Mouse (Mus musculus) limb, embryonic 15.5 days (tissue): ENCODE data around the gene Cwc25. TPM values are rescaled to one million over a fixed set of nuclear protein-coding genes. Genes with fewer than 3 reads are reported as not detected.

Experiments
- ATAC-seq: fragments of 200-750 bp; cut with Nextera tagmentation; 2 replicates; pipeline ENCODE4 v1.8.0; 2017; ENCODE audit warnings: low read depth, moderate TSS enrichment; ENCODE audit not compliant: insufficient number of reproducible peaks, low FRiP score, low TSS enrichment
- H3K27ac ChIP-seq: fragments of 300-500 bp; sonication (generic); 2 replicates; pipeline ENCODE4 v1.5.1; 2015; ENCODE audit warnings: moderate library complexity, mild to moderate bottlenecking, inconsistent platforms
- H3K27me3 ChIP-seq: fragments of 300-500 bp; sonication (generic); 2 replicates; pipeline ENCODE4 v1.6.1; 2015; ENCODE audit warnings: inconsistent platforms
- H3K36me3 ChIP-seq: fragments of 300-500 bp; sonication (generic); 2 replicates; pipeline ENCODE4 v1.6.1; 2015; ENCODE audit warnings: inconsistent platforms
- H3K4me1 ChIP-seq: fragments of 300-500 bp; sonication (generic); 2 replicates; pipeline ENCODE4 v1.6.1; 2015; ENCODE audit warnings: inconsistent platforms
- H3K4me2 ChIP-seq: fragments of 300-500 bp; sonication (generic); 2 replicates; pipeline ENCODE4 v1.6.1; 2015; ENCODE audit warnings: mild to moderate bottlenecking, inconsistent platforms
- H3K4me3 ChIP-seq: fragments of 300-500 bp; sonication (generic); 2 replicates; pipeline ENCODE4 v1.5.1; 2015; ENCODE audit warnings: mild to moderate bottlenecking, inconsistent platforms
- H3K9ac ChIP-seq: fragments of 300-500 bp; sonication (generic); 2 replicates; pipeline ENCODE4 v1.6.1; 2015; ENCODE audit warnings: inconsistent platforms
- H3K9me3 ChIP-seq: fragments of 300-500 bp; sonication (generic); 2 replicates; pipeline ENCODE4 v1.6.1; 2016; ENCODE audit warnings: inconsistent platforms
- WGBS: fragments of 180-500 bp; shearing (Covaris S2); methylation state at CpG from one replicate; pipeline ENCODE4 v1.1.7; 2015; 5-methylcytosine and 5-hydroxymethylcytosine counted together
- polyA plus RNA-seq: library from polyadenylated mRNA; unstranded; fragments of >200 nt; fragmentation: Nextera tagmentation; extraction: Ambion mirVana; gene quantifications from 2 replicates; pipeline ENCODE4 v1.2.1, GENCODE M21; 2015

The Cwc25 gene
- 17.3 and 19.1 TPM in 2 replicates for polyA plus RNA-seq

DNA sequence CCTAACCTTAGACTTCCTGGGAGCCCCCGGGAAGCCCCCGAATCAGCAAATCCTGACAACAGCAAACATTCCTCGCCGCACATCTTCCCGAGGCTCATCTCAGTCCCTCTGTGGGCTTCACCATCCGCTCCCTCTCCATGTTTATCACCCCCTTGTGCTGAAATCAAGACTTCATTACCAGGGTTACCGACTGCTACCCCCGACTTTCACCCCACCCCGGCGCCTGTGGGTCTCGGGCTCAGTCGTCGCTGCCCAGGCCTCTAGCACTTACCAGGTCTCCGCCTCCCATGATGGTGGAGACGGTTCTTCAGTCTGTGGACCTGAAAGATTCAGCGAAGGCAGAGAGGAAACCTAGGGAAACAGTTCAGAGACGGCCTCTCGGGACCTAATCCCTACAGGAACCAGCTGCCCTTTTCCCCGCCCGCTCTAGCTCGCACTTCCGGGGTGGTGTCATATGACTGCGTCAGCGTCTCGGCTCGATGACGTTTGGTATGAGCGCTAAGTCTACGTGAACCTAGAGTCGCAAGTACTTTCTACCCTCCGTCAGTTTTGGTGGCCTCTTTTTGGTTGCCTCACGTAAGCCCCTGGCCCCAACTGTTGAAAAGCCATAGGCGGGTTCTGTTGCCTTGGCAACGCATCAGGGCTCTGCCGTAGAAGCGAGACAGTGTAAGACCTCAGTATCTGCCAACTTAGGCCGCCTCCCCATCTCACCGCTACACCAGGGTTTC, at the start of gene Cwc25:
TSS of gene Cwc25 (minus strand) at position 403 of the 728 bp plus-strand sequence.
- peak within 1 kb of the TSS; percentile 92 for H3K4me3 ChIP-seq
- no peaks in the 10 kb centered on the region for H3K9me3 ChIP-seq
- peak within 1 kb of the TSS; percentile 94 for H3K9ac ChIP-seq
- H3K27me3 ChIP-seq, result no peaks in the 10 kb centered on the region
- H3K4me1 ChIP-seq, result peaks cover 16% of the 10 kb centered on the region
- ATAC-seq, result peak; percentile 87
- H3K27ac ChIP-seq, result peak within 1 kb of the TSS; percentile 94
- H3K4me2 ChIP-seq, result peak within 1 kb of the TSS; percentile 79
- WGBS, result under 1% methylated on average over 38 of the region's 38 CpGs
- H3K36me3 ChIP-seq, result peaks cover 27% of the 10 kb centered on the region

DNA sequence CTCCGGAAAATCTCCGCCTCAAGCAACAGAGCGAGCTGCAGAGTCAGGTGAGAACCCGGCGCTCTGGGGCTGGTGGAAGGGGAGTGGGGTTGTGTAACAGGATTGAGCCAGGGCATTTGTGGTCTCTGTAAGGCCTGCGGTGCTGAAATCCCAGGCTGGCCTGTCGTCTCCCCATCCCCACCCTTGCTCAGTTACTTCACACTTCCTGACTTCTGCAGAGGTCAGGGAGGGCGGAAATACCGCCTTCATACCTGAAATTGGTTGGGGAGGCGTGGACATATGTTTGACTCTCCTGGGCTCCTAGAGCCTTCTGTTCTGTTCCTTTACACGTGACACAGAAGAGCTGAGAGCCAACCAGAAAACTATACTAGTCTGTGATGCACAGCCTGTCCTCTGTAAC, 49.4 kb upstream of the Cwc25 start:
- no peak overlapping the region for H3K9ac ChIP-seq
- H3K27ac ChIP-seq, result 0 out of 2 replicates have a peak overlapping the region, but pooled peaks have one; percentile 7
- ATAC-seq, result no peak
- peaks cover 65% of the 10 kb centered on the region for H3K36me3 ChIP-seq
- H3K9me3 ChIP-seq, result no peaks in the 10 kb centered on the region
- H3K27me3 ChIP-seq, result no peaks in the 10 kb centered on the region
- no peak overlapping the region for H3K4me3 ChIP-seq
- 55% methylated on average over 11 of the region's 11 CpGs for WGBS
- peaks cover 77% of the 10 kb centered on the region for H3K4me1 ChIP-seq
- H3K4me2 ChIP-seq, result no peak overlapping the region

DNA sequence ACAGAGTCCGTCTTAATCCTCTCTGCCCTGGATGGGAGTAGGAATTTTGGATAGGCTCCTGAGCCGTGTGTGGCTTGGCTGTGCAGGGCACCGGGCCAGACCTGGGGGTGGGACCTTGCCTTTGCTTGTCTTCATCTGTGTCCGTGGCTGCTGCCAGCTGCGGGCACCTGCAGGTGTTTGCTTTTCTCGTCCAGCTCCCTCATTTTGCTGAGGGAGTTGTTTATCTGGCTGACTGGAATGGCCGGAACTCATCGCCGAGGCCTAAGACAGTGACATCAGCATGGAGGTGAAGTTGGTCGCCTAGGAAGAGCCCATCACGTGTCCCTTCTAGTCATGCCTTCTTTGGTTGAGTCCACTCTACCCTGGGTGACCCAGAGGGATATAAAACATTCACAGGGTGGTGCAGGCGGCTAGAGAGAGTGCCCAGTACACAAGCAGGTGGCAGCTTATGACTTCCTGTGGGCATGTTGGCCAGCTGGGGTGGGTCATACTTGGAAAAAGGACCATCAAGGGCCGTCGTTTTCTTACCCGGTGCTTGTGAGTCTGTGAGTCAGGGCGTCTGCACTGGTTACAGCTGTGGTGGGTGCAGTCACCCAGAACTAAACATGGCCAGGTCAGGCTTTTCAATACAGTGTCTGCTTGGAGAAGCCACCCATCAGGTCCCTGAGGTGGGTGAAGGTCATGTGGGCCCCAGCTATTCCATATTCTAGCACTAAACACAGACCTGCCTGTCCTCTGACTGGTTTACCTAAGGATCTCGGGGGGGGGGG, 47.6 kb upstream of the Cwc25 start:
- H3K27me3 ChIP-seq, result no peaks in the 10 kb centered on the region
- no peak overlapping the region for H3K4me3 ChIP-seq
- no peak overlapping the region for H3K4me2 ChIP-seq
- peaks cover 87% of the 10 kb centered on the region for H3K4me1 ChIP-seq
- 76% methylated on average over 17 of the region's 17 CpGs for WGBS
- H3K9ac ChIP-seq, result no peak overlapping the region
- peaks cover 68% of the 10 kb centered on the region for H3K36me3 ChIP-seq
- no peak overlapping the region for H3K27ac ChIP-seq
- H3K9me3 ChIP-seq, result no peaks in the 10 kb centered on the region
- no peak for ATAC-seq

DNA sequence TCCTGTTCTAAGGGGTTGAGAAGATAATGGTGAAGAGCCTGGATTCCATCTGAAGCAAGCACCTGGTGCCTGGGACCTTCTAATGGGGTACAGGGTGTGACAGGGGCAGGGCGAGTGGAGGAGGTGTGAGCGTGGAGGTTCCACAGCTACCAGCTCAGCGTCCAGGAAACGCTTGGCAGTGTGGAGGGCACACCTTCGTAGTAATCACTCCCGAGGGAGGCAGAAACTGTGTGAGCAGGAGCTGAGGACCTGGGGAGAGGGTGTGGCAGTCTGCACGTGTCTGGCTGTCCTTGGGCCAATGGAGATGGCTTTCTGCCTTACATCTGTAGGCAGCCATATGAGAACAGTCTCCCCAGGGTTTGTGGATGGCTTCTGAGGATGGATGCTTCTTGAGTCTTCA, 46.7 kb upstream of the Cwc25 start:
- Histone ChIP-seq H3K36me3 (peaks cover 69% of the 10 kb centered on the region), H3K4me1 (peaks cover 87% of the 10 kb centered on the region), H3K4me3 (no peak overlapping the region), H3K9me3 (no peaks in the 10 kb centered on the region), H3K27ac (no peak overlapping the region), H3K4me2 (no peak overlapping the region), H3K27me3 (no peaks in the 10 kb centered on the region), H3K9ac (no peak overlapping the region)
- 41% methylated on average over 7 of the region's 7 CpGs for WGBS
- no peak for ATAC-seq

DNA sequence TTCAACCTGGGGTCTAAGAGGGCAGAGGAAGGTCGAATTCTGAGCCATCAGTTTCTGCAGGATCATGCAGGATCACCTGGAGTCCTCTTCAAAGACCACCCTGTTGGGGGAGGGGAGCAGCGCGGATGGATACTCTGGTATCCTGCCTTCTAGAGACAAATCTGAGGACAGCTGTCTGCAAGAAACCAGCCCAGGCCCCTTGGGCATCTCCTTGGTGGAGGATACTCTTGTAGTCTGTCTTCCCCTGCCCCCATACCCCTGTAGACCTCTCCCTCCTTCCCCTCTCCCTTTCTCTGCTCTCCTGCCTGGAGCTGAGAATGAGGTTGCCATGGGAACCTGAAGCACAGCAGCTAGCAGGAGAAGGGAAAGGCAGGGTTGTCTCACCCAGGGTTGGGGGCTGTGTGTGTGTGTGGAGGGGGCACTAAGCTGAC, 46.1 kb upstream of the Cwc25 start:
- H3K27me3 ChIP-seq, result no peaks in the 10 kb centered on the region
- peaks cover 87% of the 10 kb centered on the region for H3K4me1 ChIP-seq
- H3K4me3 ChIP-seq, result no peak overlapping the region
- no peak overlapping the region for H3K9ac ChIP-seq
- 37% methylated on average over 3 of the region's 3 CpGs for WGBS
- H3K27ac ChIP-seq, result 0 out of 2 replicates have a peak overlapping the region, but pooled peaks have one; percentile 1
- no peak for ATAC-seq
- peaks cover 69% of the 10 kb centered on the region for H3K36me3 ChIP-seq
- H3K9me3 ChIP-seq, result no peaks in the 10 kb centered on the region
- H3K4me2 ChIP-seq, result no peak overlapping the region

DNA sequence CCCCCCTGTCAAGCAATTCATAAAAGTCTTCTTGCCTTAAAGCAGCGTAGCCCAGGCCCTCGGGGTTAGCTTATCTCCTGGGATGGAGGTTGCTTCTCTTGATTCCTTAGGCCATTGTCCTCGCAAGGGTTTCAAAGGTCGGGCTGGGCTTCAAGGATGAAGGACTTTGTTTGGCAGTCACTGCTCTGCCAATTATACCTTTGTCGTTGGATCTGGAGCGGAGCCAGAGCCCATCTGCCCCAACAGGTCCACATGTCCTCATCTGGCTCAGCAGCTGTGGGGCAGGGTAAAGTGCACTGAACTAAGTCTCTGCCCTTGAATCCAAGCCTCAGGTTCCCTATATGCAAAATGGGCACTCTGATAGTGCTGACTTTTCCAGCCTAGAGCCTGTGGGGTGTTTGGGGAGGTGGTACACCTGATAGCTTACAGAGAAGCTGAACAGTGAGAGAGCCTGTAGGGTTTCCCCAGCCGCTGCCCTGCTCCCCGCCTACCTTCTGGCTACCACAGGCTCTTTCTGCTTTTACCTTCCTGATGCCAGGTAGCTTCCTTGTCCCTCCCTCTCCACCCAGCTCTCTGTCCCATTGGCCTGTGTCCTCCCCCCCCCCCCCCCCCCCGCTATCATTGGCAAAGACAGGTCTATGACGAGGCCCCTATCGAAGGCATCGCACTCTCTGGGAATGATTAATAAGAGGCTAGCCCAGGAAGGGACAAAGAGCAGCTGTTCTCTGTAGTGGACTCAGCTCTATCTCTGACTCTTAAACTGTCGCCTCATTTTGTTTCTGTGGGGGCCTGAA, 45.4 kb upstream of the Cwc25 start:
- no peak for ATAC-seq
- no peak overlapping the region for H3K9ac ChIP-seq
- no peak overlapping the region for H3K27ac ChIP-seq
- no peak overlapping the region for H3K4me2 ChIP-seq
- no peak overlapping the region for H3K4me3 ChIP-seq
- WGBS, result 53% methylated on average over 12 of the region's 13 CpGs
- H3K36me3 ChIP-seq, result peaks cover 68% of the 10 kb centered on the region
- H3K4me1 ChIP-seq, result peaks cover 84% of the 10 kb centered on the region
- no peaks in the 10 kb centered on the region for H3K9me3 ChIP-seq
- no peaks in the 10 kb centered on the region for H3K27me3 ChIP-seq

DNA sequence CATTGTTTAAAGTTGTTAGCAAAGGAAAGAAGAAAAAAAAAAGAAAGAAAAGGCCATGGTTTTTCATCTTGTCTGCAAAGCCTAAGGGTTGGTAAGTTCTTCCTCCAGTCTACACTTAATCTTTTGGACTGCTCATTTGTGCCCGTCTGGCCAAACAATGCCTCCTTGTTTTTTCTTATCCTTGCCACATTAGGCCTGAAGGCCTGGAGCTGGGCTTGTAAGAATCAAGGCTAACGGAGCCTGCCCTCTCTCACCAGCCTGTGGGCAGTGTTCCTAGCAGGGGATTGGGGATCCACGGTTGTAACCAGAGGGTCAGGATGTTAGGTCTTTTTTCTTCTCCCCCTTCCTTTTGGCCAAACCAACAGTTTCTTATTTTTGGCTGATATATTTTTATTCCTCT, 44.6 kb upstream of the Cwc25 start:
- no peak for ATAC-seq
- Histone ChIP-seq H3K4me1 (peaks cover 87% of the 10 kb centered on the region), H3K27me3 (no peaks in the 10 kb centered on the region), H3K4me2 (no peak overlapping the region), H3K27ac (no peak overlapping the region), H3K9ac (no peak overlapping the region), H3K9me3 (no peaks in the 10 kb centered on the region), H3K4me3 (no peak overlapping the region), H3K36me3 (peaks cover 61% of the 10 kb centered on the region)
- 27% methylated on average over 3 of the region's 3 CpGs for WGBS

DNA sequence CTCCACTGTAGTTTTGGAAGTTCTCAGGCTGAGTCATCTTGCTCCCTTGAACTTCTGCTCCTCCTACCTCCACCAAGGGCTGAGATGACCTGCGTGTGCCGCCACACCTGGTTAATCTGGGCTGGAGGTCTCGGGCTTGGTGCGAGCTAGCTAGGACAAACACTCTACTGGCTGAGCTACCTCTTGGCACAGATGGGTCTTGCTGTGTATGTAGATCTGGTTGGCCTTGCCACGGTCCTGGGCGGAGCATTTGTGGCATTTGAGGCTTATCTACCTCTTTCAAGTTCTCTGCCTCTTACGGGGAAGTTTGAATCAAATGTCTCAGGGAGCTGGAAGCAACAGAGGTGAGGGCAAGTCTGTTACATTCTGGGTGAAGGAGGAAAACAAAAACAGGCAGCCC, 44.0 kb upstream of the Cwc25 start:
- 63% methylated on average over 7 of the region's 7 CpGs for WGBS
- H3K27ac ChIP-seq, result no peak overlapping the region
- ATAC-seq, result no peak
- no peaks in the 10 kb centered on the region for H3K27me3 ChIP-seq
- H3K9ac ChIP-seq, result no peak overlapping the region
- no peak overlapping the region for H3K4me3 ChIP-seq
- H3K9me3 ChIP-seq, result no peaks in the 10 kb centered on the region
- peaks cover 87% of the 10 kb centered on the region for H3K4me1 ChIP-seq
- peaks cover 55% of the 10 kb centered on the region for H3K36me3 ChIP-seq
- H3K4me2 ChIP-seq, result no peak overlapping the region

DNA sequence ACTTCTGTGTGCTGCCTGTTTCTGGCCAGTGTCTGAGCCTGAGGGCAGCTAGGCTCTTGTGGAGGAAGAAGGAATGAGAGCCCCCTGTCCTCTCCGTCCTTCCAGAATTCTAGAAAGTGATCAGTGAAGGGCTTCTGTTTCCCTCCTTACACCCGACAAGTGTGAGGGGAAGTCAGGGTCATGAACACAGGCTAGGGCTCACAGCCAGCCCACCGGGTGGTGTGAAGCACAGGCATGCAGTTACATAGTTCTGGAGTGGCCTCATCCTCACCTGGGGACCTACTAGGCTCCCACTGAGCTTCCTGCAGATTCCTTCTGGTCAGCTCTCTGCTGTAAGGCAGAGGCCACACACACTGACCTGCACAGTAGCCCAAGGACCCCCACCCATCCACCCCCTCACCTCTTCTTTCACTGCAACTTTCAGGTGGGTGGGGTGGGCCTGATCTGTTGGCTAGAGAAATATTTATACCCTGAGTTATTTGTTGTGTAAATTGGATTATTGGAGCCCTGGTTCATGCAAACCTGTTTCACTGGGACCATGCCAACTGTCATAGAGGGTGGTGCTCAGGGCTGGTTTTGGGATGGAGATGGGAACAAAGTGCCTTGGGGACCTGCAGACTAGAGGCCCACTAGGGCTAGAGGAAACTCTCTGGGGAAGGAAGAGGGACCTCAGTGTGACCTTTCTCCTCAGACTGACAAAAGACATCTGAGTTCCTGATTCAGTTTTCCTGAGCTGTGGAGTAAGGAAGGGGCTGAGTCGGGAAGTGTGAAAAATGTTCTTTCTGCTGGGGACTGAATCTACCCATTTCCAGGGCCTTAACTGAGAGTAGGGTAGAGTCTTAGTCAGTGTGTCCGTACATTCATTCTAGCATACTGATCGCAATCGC, 43.1 kb upstream of the Cwc25 start:
- H3K27me3 ChIP-seq, result no peaks in the 10 kb centered on the region
- peaks cover 46% of the 10 kb centered on the region for H3K36me3 ChIP-seq
- 59% methylated on average over 7 of the region's 7 CpGs for WGBS
- H3K9me3 ChIP-seq, result no peaks in the 10 kb centered on the region
- no peak overlapping the region for H3K4me2 ChIP-seq
- no peak overlapping the region for H3K9ac ChIP-seq
- no peak for ATAC-seq
- H3K4me1 ChIP-seq, result peaks cover 92% of the 10 kb centered on the region
- H3K4me3 ChIP-seq, result no peak overlapping the region
- H3K27ac ChIP-seq, result 0 out of 2 replicates have a peak overlapping the region, but pooled peaks have one; percentile 18

DNA sequence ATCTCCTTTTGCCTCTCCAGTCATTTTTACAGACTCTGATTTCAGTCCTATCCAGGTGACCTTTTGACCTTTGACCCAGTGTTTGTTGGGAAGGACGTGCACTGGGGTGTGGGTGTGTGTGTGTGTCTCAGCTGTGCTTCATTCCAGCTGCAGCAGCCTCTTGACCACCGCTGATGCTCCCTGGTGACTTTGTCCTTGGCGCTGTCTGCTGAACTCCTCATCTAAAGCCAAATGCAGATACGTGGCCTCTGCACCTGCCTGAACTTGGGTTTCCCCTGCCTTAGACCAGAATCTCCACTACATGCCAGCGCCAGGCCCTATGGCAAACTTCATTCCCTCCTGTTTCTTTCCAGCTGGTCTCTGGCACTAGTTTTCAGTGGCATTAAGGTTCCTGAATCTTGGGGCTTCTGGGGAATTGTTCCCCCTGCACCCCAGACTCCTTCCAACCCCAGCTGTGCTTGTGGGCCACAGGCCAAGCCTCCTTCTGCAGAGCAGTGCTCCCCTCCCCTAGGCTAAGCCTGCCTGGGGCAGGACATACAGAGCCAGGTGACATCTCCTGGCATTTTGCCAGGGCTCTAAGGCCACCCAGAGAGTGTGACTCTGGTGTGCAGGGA, 42.4 kb upstream of the Cwc25 start:
- Histone ChIP-seq H3K4me1 (peaks cover 94% of the 10 kb centered on the region), H3K4me3 (no peak overlapping the region), H3K36me3 (peaks cover 40% of the 10 kb centered on the region), H3K27ac (0 out of 2 replicates have a peak overlapping the region, but pooled peaks have one; percentile 18), H3K4me2 (no peak overlapping the region), H3K9ac (no peak overlapping the region), H3K9me3 (no peaks in the 10 kb centered on the region), H3K27me3 (no peaks in the 10 kb centered on the region)
- ATAC-seq, result no peak
- WGBS, result 35% methylated on average over 5 of the region's 5 CpGs
